Mouse (Mus musculus) stomach, embryonic 16.5 days (tissue): ENCODE measurements around the gene Gpr19. TPM values are rescaled to one million over a fixed set of nuclear protein-coding genes. Genes with fewer than 3 reads are reported as not detected.

ENCODE experiments used
- ATAC-seq: fragments of 200-750 bp; cut with Nextera tagmentation; 2 replicates; pipeline ENCODE4 v1.8.0; 2017; ENCODE audit warnings: moderate number of reproducible peaks, moderate TSS enrichment; ENCODE audit not compliant: insufficient read depth, low FRiP score
- H3K27ac ChIP-seq: fragments of 300-500 bp; sonication (generic); 2 replicates; pipeline ENCODE4 v1.5.1; 2014; ENCODE audit warnings: low read length
- H3K27me3 ChIP-seq: fragments of 300-500 bp; sonication (generic); 2 replicates; pipeline ENCODE4 v1.6.1; 2014; ENCODE audit warnings: low read length, control low read depth, mixed read lengths; ENCODE audit not compliant: control insufficient read depth, insufficient read depth
- H3K36me3 ChIP-seq: fragments of 300-500 bp; sonication (generic); 2 replicates; pipeline ENCODE4 v1.6.1; 2014; ENCODE audit warnings: low read length; ENCODE audit not compliant: control insufficient read depth, insufficient read depth
- H3K4me1 ChIP-seq: fragments of 300-500 bp; sonication (generic); 2 replicates; pipeline ENCODE4 v1.6.1; 2014; ENCODE audit warnings: low read length, control low read depth, mixed read lengths; ENCODE audit not compliant: control insufficient read depth, insufficient read depth
- H3K4me2 ChIP-seq: fragments of 300-500 bp; sonication (generic); 2 replicates; pipeline ENCODE4 v1.6.1; 2014; ENCODE audit warnings: low read depth, low read length, mixed read lengths
- H3K4me3 ChIP-seq: fragments of 300-500 bp; sonication (generic); replicated peaks from 2 replicates; pipeline ENCODE4 v1.5.1; 2014; ENCODE audit warnings: mild to moderate bottlenecking, low read length
- H3K9ac ChIP-seq: fragments of 300-500 bp; sonication (generic); 2 replicates; pipeline ENCODE4 v1.6.1; 2014; ENCODE audit warnings: low read length
- H3K9me3 ChIP-seq: fragments of 300-500 bp; sonication (generic); replicated peaks from 2 replicates; pipeline ENCODE4 v1.6.1; 2016; ENCODE audit warnings: low read length, control low read depth; ENCODE audit not compliant: control insufficient read depth
- WGBS: fragments of 180-500 bp; shearing (Covaris S2); extraction: QIAGEN DNeasy Blood & Tissue Kit; methylation state at CpG from one replicate; pipeline ENCODE4 v1.1.7; 2014; 5-methylcytosine and 5-hydroxymethylcytosine counted together
- polyA plus RNA-seq: library from polyadenylated mRNA; unstranded; fragments of >200 nt; fragmentation: Nextera tagmentation; extraction: Ambion mirVana; gene quantifications from 2 replicates; pipeline ENCODE4 v1.2.1, GENCODE M21; 2015

Gene Gpr19
- 9.7 and 10.5 TPM in 2 replicates for polyA plus RNA-seq

- Histone ChIP-seq H3K4me2 (peak within 1 kb of the TSS; percentile 76), H3K36me3 (no peaks in the 10 kb centered on the region), H3K4me3 (peak within 1 kb of the TSS; percentile 80), H3K4me1 (peaks cover 8% of the 10 kb centered on the region; the same call in 1 of the 2 replicates), H3K27me3 (no peaks in the 10 kb centered on the region), H3K9ac (peak within 1 kb of the TSS; percentile 91), H3K9me3 (no peaks in the 10 kb centered on the region), H3K27ac (peak within 1 kb of the TSS; percentile 100)
- WGBS = under 1% methylated on average over 51 of the region's 51 CpGs
- peak; percentile 94 for ATAC-seq
Measured at GRCm38 (mm10) chr6:134898095-134898965, at the start of gene Gpr19. TSS of gene Gpr19 (minus strand) at chr6:134898578.

- no peaks in the 10 kb centered on the region for H3K27me3 ChIP-seq
- no peaks in the 10 kb centered on the region for H3K36me3 ChIP-seq
- no peak overlapping the region for H3K9ac ChIP-seq
- H3K4me1 ChIP-seq = no peaks in the 10 kb centered on the region
- H3K4me2 ChIP-seq = no peak overlapping the region
- H3K9me3 ChIP-seq = no peaks in the 10 kb centered on the region
- WGBS = 46% methylated on average over 13 of the region's 13 CpGs
- no peak overlapping the region for H3K27ac ChIP-seq
- H3K4me3 ChIP-seq = no peak overlapping the region
- no peak for ATAC-seq
Measured at GRCm38 (mm10) chr6:134947311-134948087, 49.1 kb upstream of the Gpr19 start.

GRCm38 (mm10) chr6:134946858-134947257 lies 48.5 kb upstream of the Gpr19 start:
- no peak for ATAC-seq

GRCm38 (mm10) chr6:134946054-134946453 lies 47.7 kb upstream of the Gpr19 start:
- WGBS = 73% methylated on average over 6 of the region's 6 CpGs
- Histone ChIP-seq H3K9me3 (no peaks in the 10 kb centered on the region), H3K4me2 (no peak overlapping the region), H3K27ac (no peak overlapping the region), H3K9ac (no peak overlapping the region), H3K27me3 (no peaks in the 10 kb centered on the region), H3K36me3 (0 out of 2 replicates have a peak, but pooled peaks cover 4% of the 10 kb centered on the region), H3K4me1 (no peaks in the 10 kb centered on the region), H3K4me3 (no peak overlapping the region)
- ATAC-seq = no peak

More at GRCm38 (mm10) chr6:134946858-134947257, 48.5 kb upstream of the Gpr19 start:
- no peaks in the 10 kb centered on the region for H3K4me1 ChIP-seq
- WGBS = 72% methylated on average over 9 of the region's 9 CpGs
- H3K9me3 ChIP-seq = no peaks in the 10 kb centered on the region
- H3K4me3 ChIP-seq = no peak overlapping the region
- H3K27me3 ChIP-seq = no peaks in the 10 kb centered on the region
- 0 out of 2 replicates have a peak, but pooled peaks cover 2% of the 10 kb centered on the region for H3K36me3 ChIP-seq
- no peak overlapping the region for H3K9ac ChIP-seq
- H3K4me2 ChIP-seq = no peak overlapping the region
- H3K27ac ChIP-seq = no peak overlapping the region

GRCm38 (mm10) chr6:134943759-134944407 lies 45.5 kb upstream of the Gpr19 start:
- no peaks in the 10 kb centered on the region; the same call in 1 of the 2 replicates for H3K4me1 ChIP-seq
- H3K9ac ChIP-seq = no peak overlapping the region
- WGBS = 64% methylated on average over 13 of the region's 13 CpGs
- H3K36me3 ChIP-seq = 0 out of 2 replicates have a peak, but pooled peaks cover 4% of the 10 kb centered on the region
- H3K4me3 ChIP-seq = no peak overlapping the region
- H3K9me3 ChIP-seq = no peaks in the 10 kb centered on the region
- no peak overlapping the region for H3K27ac ChIP-seq
- no peaks in the 10 kb centered on the region for H3K27me3 ChIP-seq
- no peak for ATAC-seq
- H3K4me2 ChIP-seq = no peak overlapping the region

GRCm38 (mm10) chr6:134939781-134940180 lies 41.4 kb upstream of the Gpr19 start:
- 75% methylated on average over 4 of the region's 4 CpGs for WGBS
- H3K27ac ChIP-seq = no peak overlapping the region

GRCm38 (mm10) chr6:134934305-134934704 lies 35.9 kb upstream of the Gpr19 start:
- WGBS = 84% methylated on average over 5 of the region's 5 CpGs
- Histone ChIP-seq H3K4me2 (no peak overlapping the region), H3K27me3 (no peaks in the 10 kb centered on the region), H3K36me3 (no peaks in the 10 kb centered on the region), H3K27ac (no peak overlapping the region), H3K4me1 (peaks cover 13% of the 10 kb centered on the region), H3K4me3 (no peak overlapping the region), H3K9ac (no peak overlapping the region), H3K9me3 (no peaks in the 10 kb centered on the region)
- no peak for ATAC-seq

More at GRCm38 (mm10) chr6:134939781-134940180, 41.4 kb upstream of the Gpr19 start:
- H3K36me3 ChIP-seq = 0 out of 2 replicates have a peak, but pooled peaks cover 4% of the 10 kb centered on the region
- H3K4me3 ChIP-seq = no peak overlapping the region
- no peaks in the 10 kb centered on the region for H3K9me3 ChIP-seq
- no peaks in the 10 kb centered on the region; the same call in 1 of the 2 replicates for H3K4me1 ChIP-seq
- no peak overlapping the region for H3K4me2 ChIP-seq
- no peak for ATAC-seq
- no peak overlapping the region for H3K9ac ChIP-seq
- H3K27me3 ChIP-seq = no peaks in the 10 kb centered on the region

GRCm38 (mm10) chr6:134933207-134933558 lies 34.8 kb upstream of the Gpr19 start:
- Histone ChIP-seq H3K9me3 (no peaks in the 10 kb centered on the region), H3K9ac (no peak overlapping the region), H3K27me3 (no peaks in the 10 kb centered on the region), H3K36me3 (no peaks in the 10 kb centered on the region), H3K4me3 (no peak overlapping the region), H3K4me1 (peaks cover 16% of the 10 kb centered on the region), H3K27ac (no peak overlapping the region), H3K4me2 (no peak overlapping the region; the same call in 1 of the 2 replicates)
- ATAC-seq = no peak
- WGBS = 63% methylated on average over 2 of the region's 2 CpGs
